Mouse (Mus musculus): ENCODE measurements around the gene Ubac1. TPM values are rescaled to one million over a fixed set of nuclear protein-coding genes. Genes with fewer than 3 reads are reported as not detected.

Ubac1 gene
- polyA plus RNA-seq, 1 experiment from 2014 or later = 410 TPM

GRCm38 (mm10) chr2:26017326-26017725 is 4.2 kb downstream of the Ubac1 start:
- Histone ChIP-seq H3K4me3 (ENCODE audit: low read depth, low read length) (peak overlapping the region; percentile 82), H3K9me3 (replicated peaks; ENCODE audit: control insufficient read depth, low read length) (no peaks in the 10 kb centered on the region), H3K27ac (ENCODE audit: low read length) (peak overlapping the region; percentile 98), H3K4me2 (ENCODE audit: low read depth, low read length) (peak overlapping the region; percentile 93), H3K36me3 (ENCODE audit: control insufficient read depth, insufficient read depth) (peaks cover 33% of the 10 kb centered on the region), H3K9ac (ENCODE audit: low read depth, low read length) (peak overlapping the region; percentile 93), H3K27me3 (ENCODE audit: control insufficient read depth, insufficient read depth, low read depth, low read length) (no peaks in the 10 kb centered on the region), H3K4me1 (ENCODE audit: control insufficient read depth, low read depth, low read length) (peaks cover 53% of the 10 kb centered on the region)
- WGBS (ENCODE audit: insufficient replicate concordance) = 22% methylated on average over 4 of the region's 4 CpGs
- ATAC-seq (ENCODE audit: low read depth) = no peak

- Histone ChIP-seq H3K4me1 (ENCODE audit: control insufficient read depth, low read depth, low read length) (peaks cover 62% of the 10 kb centered on the region), H3K9me3 (replicated peaks; ENCODE audit: control insufficient read depth, low read length) (no peaks in the 10 kb centered on the region), H3K4me3 (ENCODE audit: low read depth, low read length) (peak overlapping the region; percentile 67), H3K27ac (ENCODE audit: low read length) (peak overlapping the region; percentile 98), H3K27me3 (ENCODE audit: control insufficient read depth, insufficient read depth, low read depth, low read length) (no peaks in the 10 kb centered on the region), H3K4me2 (ENCODE audit: low read depth, low read length) (peak overlapping the region; percentile 93), H3K9ac (ENCODE audit: low read depth, low read length) (peak overlapping the region; percentile 93), H3K36me3 (ENCODE audit: control insufficient read depth, insufficient read depth) (peaks cover 69% of the 10 kb centered on the region)
- ATAC-seq (ENCODE audit: low read depth) = peak; percentile 99
- WGBS (ENCODE audit: insufficient replicate concordance) = 27% methylated on average over 3 of the region's 3 CpGs
These were observed 7.9 kb downstream of the Ubac1 start for GRCm38 (mm10) chr2:26013674-26014073.

GRCm38 (mm10) chr2:26011420-26011819 is 10.1 kb downstream of the Ubac1 start:
- Histone ChIP-seq H3K36me3 (ENCODE audit: control insufficient read depth, insufficient read depth) (peaks cover 86% of the 10 kb centered on the region), H3K4me3 (ENCODE audit: low read depth, low read length) (peak overlapping the region; percentile 67), H3K27me3 (ENCODE audit: control insufficient read depth, insufficient read depth, low read depth, low read length) (no peaks in the 10 kb centered on the region), H3K4me2 (ENCODE audit: low read depth, low read length) (peak overlapping the region; percentile 93), H3K9me3 (replicated peaks; ENCODE audit: control insufficient read depth, low read length) (no peaks in the 10 kb centered on the region), H3K9ac (ENCODE audit: low read depth, low read length) (peak overlapping the region; percentile 80), H3K27ac (ENCODE audit: low read length) (peak overlapping the region; percentile 98), H3K4me1 (ENCODE audit: control insufficient read depth, low read depth, low read length) (peaks cover 47% of the 10 kb centered on the region)
- ATAC-seq (ENCODE audit: low read depth) = no peak
- WGBS (ENCODE audit: insufficient replicate concordance) = 50% methylated on average over 1 of the region's 1 CpGs

- Histone ChIP-seq H3K27ac (ENCODE audit: low read length) (no peak overlapping the region), H3K4me3 (ENCODE audit: low read depth, low read length) (no peak overlapping the region), H3K4me1 (ENCODE audit: control insufficient read depth, low read depth, low read length) (no peaks in the 10 kb centered on the region; the same call in 1 of the 2 replicates), H3K9ac (ENCODE audit: low read depth, low read length) (no peak overlapping the region), H3K4me2 (ENCODE audit: low read depth, low read length) (no peak overlapping the region), H3K27me3 (ENCODE audit: control insufficient read depth, insufficient read depth, low read depth, low read length) (no peaks in the 10 kb centered on the region), H3K9me3 (replicated peaks; ENCODE audit: control insufficient read depth, low read length) (no peaks in the 10 kb centered on the region), H3K36me3 (ENCODE audit: control insufficient read depth, insufficient read depth) (peaks cover 97% of the 10 kb centered on the region)
- 78% methylated on average over 2 of the region's 2 CpGs for WGBS (ENCODE audit: insufficient replicate concordance)
- no peak for ATAC-seq (ENCODE audit: low read depth)
These were observed 19.5 kb downstream of the Ubac1 start for GRCm38 (mm10) chr2:26002001-26002400.

GRCm38 (mm10) chr2:26001136-26001535 is 20.4 kb downstream of the Ubac1 start:
- H3K27me3 ChIP-seq (ENCODE audit: control insufficient read depth, insufficient read depth, low read depth, low read length) = no peaks in the 10 kb centered on the region
- H3K27ac ChIP-seq (ENCODE audit: low read length) = no peak overlapping the region
- 94% methylated on average over 5 of the region's 5 CpGs for WGBS (ENCODE audit: insufficient replicate concordance)
- no peak overlapping the region for H3K9ac ChIP-seq (ENCODE audit: low read depth, low read length)
- no peaks in the 10 kb centered on the region; the same call in 1 of the 2 replicates for H3K4me1 ChIP-seq (ENCODE audit: control insufficient read depth, low read depth, low read length)
- H3K4me2 ChIP-seq (ENCODE audit: low read depth, low read length) = no peak overlapping the region
- H3K36me3 ChIP-seq (ENCODE audit: control insufficient read depth, insufficient read depth) = peaks cover 97% of the 10 kb centered on the region
- no peak overlapping the region for H3K4me3 ChIP-seq (ENCODE audit: low read depth, low read length)
- no peaks in the 10 kb centered on the region for H3K9me3 ChIP-seq (replicated peaks; ENCODE audit: control insufficient read depth, low read length)
- no peak for ATAC-seq (ENCODE audit: low read depth)

- no peak for ATAC-seq (ENCODE audit: low read depth)
- 92% methylated on average over 3 of the region's 3 CpGs for WGBS (ENCODE audit: insufficient replicate concordance)
- H3K4me1 ChIP-seq (ENCODE audit: control insufficient read depth, low read depth, low read length) = no peaks in the 10 kb centered on the region; the same call in 1 of the 2 replicates
- H3K4me2 ChIP-seq (ENCODE audit: low read depth, low read length) = no peak overlapping the region
- H3K36me3 ChIP-seq (ENCODE audit: control insufficient read depth, insufficient read depth) = peaks cover 70% of the 10 kb centered on the region
- H3K4me3 ChIP-seq (ENCODE audit: low read depth, low read length) = no peak overlapping the region
- no peak overlapping the region for H3K27ac ChIP-seq (ENCODE audit: low read length)
- H3K9ac ChIP-seq (ENCODE audit: low read depth, low read length) = no peak overlapping the region
- H3K27me3 ChIP-seq (ENCODE audit: control insufficient read depth, insufficient read depth, low read depth, low read length) = no peaks in the 10 kb centered on the region
- no peaks in the 10 kb centered on the region for H3K9me3 ChIP-seq (replicated peaks; ENCODE audit: control insufficient read depth, low read length)
These were observed 23.8 kb downstream of the Ubac1 start for GRCm38 (mm10) chr2:25997716-25998115.

- no peaks in the 10 kb centered on the region for H3K27me3 ChIP-seq (ENCODE audit: control insufficient read depth, insufficient read depth, low read depth, low read length)
- WGBS (ENCODE audit: insufficient replicate concordance) = 79% methylated on average over 3 of the region's 3 CpGs
- ATAC-seq (ENCODE audit: low read depth) = no peak
- H3K36me3 ChIP-seq (ENCODE audit: control insufficient read depth, insufficient read depth) = peaks cover 42% of the 10 kb centered on the region
- H3K4me2 ChIP-seq (ENCODE audit: low read depth, low read length) = no peak overlapping the region
- no peaks in the 10 kb centered on the region for H3K9me3 ChIP-seq (replicated peaks; ENCODE audit: control insufficient read depth, low read length)
- H3K9ac ChIP-seq (ENCODE audit: low read depth, low read length) = no peak overlapping the region
- H3K27ac ChIP-seq (ENCODE audit: low read length) = no peak overlapping the region
- no peaks in the 10 kb centered on the region for H3K4me1 ChIP-seq (ENCODE audit: control insufficient read depth, low read depth, low read length)
- H3K4me3 ChIP-seq (ENCODE audit: low read depth, low read length) = no peak overlapping the region
These were observed 26.8 kb downstream of the Ubac1 start for GRCm38 (mm10) chr2:25994791-25995190.

- Histone ChIP-seq H3K9me3 (replicated peaks; ENCODE audit: control insufficient read depth, low read length) (no peaks in the 10 kb centered on the region), H3K4me1 (ENCODE audit: control insufficient read depth, low read depth, low read length) (no peaks in the 10 kb centered on the region), H3K4me3 (ENCODE audit: low read depth, low read length) (no peak overlapping the region), H3K27me3 (ENCODE audit: control insufficient read depth, insufficient read depth, low read depth, low read length) (no peaks in the 10 kb centered on the region), H3K36me3 (ENCODE audit: control insufficient read depth, insufficient read depth) (peaks cover 17% of the 10 kb centered on the region), H3K27ac (ENCODE audit: low read length) (no peak overlapping the region), H3K4me2 (ENCODE audit: low read depth, low read length) (no peak overlapping the region), H3K9ac (ENCODE audit: low read depth, low read length) (no peak overlapping the region)
- 70% methylated on average over 2 of the region's 2 CpGs for whole genome bisulfite sequencing (ENCODE audit: insufficient replicate concordance)
- no peak for ATAC-seq (ENCODE audit: low read depth)
These were observed 29.3 kb downstream of the Ubac1 start for GRCm38 (mm10) chr2:25992285-25992684.

GRCm38 (mm10) chr2:25989651-25990050 is 31.9 kb downstream of the Ubac1 start:
- H3K27me3 ChIP-seq (ENCODE audit: control insufficient read depth, insufficient read depth, low read depth, low read length) = no peaks in the 10 kb centered on the region
- 74% methylated on average over 1 of the region's 1 CpGs for WGBS (ENCODE audit: insufficient replicate concordance)
- H3K4me1 ChIP-seq (ENCODE audit: control insufficient read depth, low read depth, low read length) = no peaks in the 10 kb centered on the region
- no peak overlapping the region for H3K27ac ChIP-seq (ENCODE audit: low read length)
- H3K9ac ChIP-seq (ENCODE audit: low read depth, low read length) = no peak overlapping the region
- no peak overlapping the region for H3K4me2 ChIP-seq (ENCODE audit: low read depth, low read length)
- ATAC-seq (ENCODE audit: low read depth) = no peak
- no peak overlapping the region for H3K4me3 ChIP-seq (ENCODE audit: low read depth, low read length)
- H3K9me3 ChIP-seq (replicated peaks; ENCODE audit: control insufficient read depth, low read length) = no peaks in the 10 kb centered on the region
- no peaks in the 10 kb centered on the region for H3K36me3 ChIP-seq (ENCODE audit: control insufficient read depth, insufficient read depth)
